Mouse (Mus musculus): ENCODE results near the gene Ptpn1.

Gene Ptpn1

DNA sequence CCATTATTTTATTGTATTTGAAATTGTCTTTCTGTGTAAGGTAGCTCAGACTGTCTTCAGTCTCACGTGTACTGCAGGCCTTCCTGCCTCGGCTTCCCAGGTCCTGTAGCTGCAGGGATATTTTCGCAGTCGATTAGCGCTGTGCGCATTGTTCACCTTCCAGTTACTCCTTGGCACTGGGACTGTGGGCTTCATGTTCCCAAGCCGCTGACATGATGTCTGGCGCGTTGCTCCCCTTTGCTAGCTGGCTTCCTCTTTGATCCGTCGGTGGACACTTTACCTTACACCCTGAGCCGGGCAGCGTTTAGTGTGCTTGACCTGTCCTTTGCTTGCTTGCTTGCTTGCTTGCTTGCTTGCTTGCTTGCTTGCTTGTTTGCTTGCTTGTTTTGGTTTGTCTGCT is 16.7 kb downstream of the Ptpn1 start:
- DNase-seq, result no peak

GRCm38 (mm10) chr2:167949250-167949649 is 17.4 kb downstream of the Ptpn1 start:
- no peak for DNase-seq

- DNase-seq, result no peak
Measured at GRCm38 (mm10) chr2:167949808-167950207, 18.0 kb downstream of the Ptpn1 start.

- DNase-seq, result no peak
Measured at GRCm38 (mm10) chr2:167950681-167951080, 18.8 kb downstream of the Ptpn1 start.

DNA sequence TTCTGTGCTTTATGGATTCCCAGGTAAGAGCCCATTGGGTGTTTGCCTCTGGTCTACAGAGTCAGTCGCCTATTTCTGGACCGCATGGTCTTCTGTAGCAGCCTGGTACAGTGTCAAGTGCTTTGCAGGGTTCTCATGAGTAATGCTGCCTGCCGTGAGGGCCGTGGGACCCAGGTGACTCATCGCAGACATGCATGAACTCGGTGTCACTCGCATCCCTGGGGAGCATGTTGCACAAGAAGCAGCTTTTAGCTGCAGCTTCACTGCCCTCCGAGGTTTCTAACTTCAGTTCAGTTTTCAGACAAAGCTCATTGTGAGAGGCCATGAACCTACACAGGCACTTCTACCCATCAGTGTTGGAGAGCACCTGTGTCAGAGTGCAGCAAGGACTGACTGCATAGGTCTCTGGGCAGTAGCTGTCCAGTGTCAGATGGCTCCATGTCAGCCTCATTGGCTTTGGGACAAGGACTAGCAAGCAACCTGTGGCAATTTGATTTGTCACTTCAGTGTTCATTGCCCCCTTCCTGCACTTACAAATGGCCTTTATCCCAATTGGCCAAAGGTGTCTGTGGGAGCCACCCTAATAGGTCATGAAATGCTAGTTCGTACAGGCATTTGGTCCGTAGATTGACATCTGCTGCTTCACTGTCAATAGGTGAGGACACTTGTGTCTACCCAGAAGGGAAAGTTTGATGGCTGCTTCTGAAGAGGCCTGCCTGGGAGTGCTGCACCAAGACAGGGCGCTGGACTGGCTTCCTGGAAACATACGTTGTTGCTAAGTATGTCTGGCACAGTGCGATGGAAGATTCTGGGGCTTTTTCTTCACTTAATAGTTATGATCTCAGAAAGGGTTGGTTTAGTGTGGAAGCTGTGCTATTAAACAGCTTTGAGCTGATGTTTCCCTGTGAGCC is 19.7 kb downstream of the Ptpn1 start:
- no peak for DNase-seq

- no peak for DNase-seq
Measured at GRCm38 (mm10) chr2:167953819-167954218, 22.0 kb downstream of the Ptpn1 start.

DNA sequence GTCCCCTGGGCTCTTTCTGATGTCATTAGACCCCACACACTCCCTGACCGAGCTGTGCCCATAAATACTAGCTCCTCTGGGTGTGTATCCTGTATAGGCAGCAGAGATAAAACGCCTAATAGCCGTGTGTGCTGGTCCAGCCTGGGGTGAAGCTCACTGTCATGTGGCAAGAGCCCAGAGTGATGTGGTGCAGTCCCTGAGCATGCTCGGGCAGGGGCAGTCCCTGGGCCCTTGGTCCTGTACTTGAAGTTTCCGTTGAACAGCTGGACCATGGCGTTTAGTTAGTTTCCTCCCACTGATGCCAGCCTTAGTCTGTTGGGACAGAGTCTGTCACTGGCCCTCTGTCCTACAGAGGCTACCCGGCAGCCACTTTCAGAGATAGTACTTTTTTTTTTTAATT is 23.1 kb downstream of the Ptpn1 start:
- DNase-seq, result no peak

DNA sequence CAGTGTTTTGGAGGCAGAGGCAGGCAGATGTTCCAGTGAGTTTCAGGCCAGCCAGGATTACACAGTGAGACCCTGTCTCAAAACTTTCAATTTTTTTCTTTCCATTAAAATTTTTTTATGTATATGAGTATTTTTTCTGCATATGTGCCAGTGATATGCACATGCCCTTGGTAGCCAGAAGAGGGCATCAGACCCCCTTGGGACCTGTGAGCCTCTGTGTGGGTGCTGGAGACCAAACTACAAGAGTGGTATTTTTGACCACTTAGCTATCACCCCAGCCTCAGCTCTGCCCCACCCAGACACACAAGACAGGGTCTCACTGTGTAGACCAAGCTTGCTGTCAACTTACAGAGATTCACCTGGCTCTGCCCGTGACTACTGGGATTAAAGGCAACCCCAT is 25.7 kb downstream of the Ptpn1 start:
- DNase-seq, result no peak

DNA sequence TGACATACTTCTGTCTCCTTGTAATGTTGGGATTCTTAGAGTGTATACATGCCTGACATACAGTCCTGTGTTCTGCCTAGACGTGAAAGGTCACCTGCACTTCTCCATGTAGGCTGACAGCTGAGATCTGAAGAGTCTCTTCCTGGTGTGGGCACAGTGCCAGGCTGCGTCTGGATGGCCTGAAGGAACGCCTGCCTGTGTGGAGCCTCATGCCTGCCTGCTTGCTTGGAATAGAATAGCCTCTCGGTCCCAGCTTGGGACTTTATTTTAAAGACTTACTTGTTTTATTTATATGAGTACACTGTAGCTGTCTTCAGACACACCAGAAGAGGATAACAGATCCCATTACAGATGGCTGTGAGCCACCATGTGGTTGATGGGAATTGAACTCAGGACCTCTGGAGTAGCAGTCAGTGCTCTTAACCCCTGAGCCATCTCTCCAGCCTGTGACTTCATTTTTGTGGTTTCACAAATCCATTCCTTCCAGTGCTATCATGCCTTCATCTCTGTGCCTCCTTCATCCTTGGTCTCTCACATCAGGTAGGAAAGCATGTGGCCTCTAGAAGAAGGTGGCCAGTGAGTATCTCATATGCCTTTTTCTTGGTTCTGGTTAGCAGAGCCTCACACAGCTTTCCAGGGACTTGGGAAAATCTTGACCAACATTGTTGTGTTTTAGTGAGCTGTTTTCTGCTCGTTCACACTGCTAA is 26.4 kb downstream of the Ptpn1 start:
- no peak for DNase-seq

GRCm38 (mm10) chr2:167958843-167959242 is 27.0 kb downstream of the Ptpn1 start:
- DNase-seq, result no peak

- DNase-seq, result no peak
Measured at GRCm38 (mm10) chr2:167959384-167959911, 27.6 kb downstream of the Ptpn1 start.

- no peak for DNase-seq
Measured at GRCm38 (mm10) chr2:167959996-167960395, 28.1 kb downstream of the Ptpn1 start.

GRCm38 (mm10) chr2:167960584-167960983 is 28.7 kb downstream of the Ptpn1 start:
- no peak for DNase-seq

DNA sequence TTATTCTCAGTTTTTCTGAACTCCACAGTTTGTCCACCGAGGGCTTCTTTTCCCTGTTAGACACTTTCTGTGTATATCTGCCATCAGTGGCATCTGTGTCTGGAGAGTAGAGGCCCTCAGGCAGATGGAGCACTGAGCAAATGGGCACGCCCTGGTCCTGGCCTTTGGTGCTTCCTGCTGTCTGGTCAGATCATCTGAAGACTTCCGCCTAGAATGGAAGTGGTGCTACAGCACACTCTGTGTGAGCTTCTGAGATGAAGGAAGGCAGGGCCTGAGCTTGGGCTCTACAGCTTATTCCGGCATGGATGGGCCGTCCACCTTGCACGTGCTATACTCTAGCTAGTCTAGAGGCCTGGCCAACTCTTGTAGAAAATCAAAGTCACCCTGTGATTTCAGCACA is 30.5 kb downstream of the Ptpn1 start:
- DNase-seq, result no peak

GRCm38 (mm10) chr2:167963176-167963575 is 31.3 kb downstream of the Ptpn1 start:
- DNase-seq, result no peak

DNA sequence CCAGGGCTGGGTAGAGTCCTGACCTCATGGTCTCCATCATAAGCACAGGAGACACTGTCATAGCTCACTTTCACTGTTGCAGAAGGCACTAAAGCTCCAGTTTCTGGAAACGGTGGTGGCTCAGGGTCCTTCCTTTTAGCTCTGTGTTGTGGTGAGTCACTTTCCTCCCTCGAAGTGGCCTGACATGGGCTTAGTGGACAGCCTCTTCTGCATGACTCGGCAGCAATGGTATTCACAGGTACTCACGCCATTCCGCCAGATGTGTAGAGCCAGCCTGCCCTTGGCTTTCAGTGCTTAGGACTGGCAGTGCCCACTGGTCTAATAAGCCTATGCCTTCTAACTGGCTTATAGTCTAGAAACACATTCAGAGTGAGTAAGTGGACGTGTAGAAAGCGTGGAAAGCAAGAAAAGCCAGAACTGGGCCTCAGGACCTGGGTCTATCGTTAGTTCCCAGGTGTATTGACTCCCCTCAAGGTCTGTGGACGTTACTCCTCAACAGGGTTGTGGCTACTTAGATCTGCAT is 32.0 kb downstream of the Ptpn1 start:
- no peak for DNase-seq

DNA sequence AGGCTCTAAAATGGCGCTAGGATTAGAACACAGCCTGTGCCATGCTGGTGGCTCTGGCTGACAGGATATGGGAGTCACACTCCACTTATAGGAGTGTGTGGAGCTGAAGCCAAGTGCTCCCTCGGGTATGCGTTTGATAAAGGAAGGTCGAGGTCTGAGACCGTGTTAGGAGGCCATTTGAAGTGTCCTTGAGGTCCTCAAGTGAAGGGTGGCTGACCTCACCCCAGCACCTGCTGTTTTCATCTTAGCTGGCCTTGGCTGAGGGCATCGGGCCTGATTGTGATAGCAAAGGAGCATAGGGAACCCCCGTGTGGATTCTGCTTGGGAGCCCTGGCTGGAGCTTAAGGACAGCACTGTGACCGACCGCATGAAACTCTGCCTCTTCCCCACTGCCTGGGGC is 32.5 kb downstream of the Ptpn1 start:
- DNase-seq, result no peak

DNA sequence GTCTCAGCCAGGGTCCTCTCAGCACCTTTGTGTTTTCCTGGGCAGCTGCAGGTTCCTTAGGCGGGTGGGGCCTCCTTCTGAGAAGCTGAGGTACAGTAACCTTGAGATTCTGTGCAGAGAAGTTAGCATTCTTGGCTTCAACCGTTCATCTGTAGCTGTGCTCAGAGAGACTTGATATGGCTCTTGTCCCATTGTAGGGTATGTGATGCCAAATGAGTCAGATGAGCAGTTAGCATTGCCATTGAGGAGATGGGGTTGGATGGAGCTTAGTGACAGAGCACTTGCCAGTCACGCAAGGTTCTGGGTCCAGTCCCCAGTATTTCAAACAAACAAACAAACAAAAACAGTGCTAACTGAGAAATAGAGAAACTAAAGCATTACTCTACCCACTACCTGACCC is 34.1 kb downstream of the Ptpn1 start:
- no peak for DNase-seq

DNA sequence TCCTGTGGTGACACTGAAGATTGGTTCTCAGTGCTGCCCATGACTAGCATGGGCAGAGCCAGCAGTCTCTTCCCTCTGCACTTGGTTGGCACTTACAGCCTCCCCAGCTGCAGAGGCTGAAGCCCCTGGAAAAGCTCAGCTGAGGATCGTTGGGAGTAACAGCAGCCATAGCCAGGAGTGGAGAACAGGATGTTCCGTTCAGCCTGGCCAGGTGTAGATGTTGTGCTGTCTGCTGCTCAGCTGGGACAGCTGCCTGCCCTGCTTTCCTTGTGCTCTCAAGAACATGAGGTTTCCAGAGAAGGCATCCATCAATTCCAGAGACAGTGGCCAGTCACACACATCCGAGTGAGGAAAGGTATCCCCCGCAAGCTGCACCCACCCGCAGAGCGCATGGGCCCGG is 36.6 kb downstream of the Ptpn1 start:
- DNase-seq, result no peak

DNA sequence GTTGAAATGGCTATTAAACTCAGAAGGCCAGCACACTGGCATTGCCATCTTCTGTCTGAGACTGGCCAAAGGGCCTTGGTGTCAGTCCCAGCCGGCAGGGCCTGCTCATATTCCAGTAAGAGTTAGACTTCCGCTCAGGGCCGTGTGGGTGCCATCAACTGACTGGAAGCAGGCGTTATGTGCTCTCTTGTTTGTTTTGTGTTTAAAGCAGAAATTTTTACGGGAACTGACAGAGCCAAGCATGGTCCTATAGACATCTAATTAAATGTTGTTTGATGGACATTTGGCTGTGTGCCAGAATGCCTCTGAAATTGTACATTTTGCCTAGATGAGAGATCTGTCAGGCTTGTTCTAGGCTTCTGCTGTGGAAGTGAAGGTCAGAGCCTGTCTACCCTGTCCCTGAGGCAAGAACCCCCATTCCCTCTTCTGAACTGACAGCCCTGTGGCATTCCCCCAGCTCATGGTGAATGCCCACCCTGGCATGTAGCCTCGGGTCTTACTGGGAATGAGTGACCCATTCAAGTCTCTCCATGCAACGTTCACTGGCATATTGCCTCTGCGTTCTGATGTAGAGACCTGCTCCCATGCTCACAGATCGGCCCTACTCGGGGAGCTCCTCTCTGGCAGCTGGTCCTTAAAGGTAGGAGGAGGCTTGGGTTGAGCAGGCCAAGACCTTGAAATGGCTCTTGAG is 38.1 kb downstream of the Ptpn1 start:
- no peak for DNase-seq

- no peak for DNase-seq
Measured at GRCm38 (mm10) chr2:167972146-167972545, 40.3 kb downstream of the Ptpn1 start.

DNA sequence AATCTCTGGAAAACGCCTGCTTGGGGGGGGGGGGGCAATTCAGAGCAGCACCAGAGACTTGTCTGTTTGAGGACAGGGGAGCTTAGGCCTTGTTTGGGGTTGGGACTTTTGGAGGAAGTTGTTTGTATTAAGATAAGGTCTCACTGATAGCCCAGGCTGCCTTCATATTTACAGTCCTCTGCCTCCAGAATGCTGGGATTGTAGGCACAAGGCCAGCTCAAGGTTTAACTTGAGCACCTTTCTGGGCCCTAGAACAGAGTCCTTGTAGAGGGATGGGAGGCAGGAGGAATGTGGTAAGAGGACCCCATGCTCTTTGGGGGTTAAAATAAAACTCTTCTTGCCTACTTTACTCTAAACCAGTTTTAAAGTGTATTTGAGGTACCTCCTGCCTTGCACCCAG is 41.0 kb downstream of the Ptpn1 start:
- DNase-seq, result no peak

DNA sequence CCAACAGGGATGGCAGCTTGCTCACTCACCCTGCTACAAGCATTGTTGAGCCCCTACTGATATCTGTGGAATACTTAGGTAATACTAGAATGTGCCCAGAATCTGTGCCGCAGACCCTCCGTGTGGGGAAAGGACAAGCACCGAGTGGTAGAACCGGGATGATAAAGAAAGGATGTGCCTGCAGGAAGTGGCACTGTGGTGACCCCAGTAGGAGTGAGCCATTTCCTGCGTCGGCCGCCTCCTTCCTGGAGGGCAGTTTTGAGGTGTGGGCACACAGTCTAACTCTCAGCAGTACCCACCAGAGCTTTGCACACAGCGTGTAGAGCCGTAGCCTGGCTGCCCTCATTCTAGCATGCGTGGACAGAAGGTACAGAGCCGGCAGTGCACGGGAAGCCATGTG is 43.9 kb downstream of the Ptpn1 start:
- no peak for DNase-seq
